Mouse (Mus musculus): ENCODE measurements around the gene Etfb. TPM values are rescaled to one million over a fixed set of nuclear protein-coding genes. Genes with fewer than 3 reads are reported as not detected.

Etfb gene
- polyA plus RNA-seq, 1 experiment from 2014 or later: 251 TPM

DNA sequence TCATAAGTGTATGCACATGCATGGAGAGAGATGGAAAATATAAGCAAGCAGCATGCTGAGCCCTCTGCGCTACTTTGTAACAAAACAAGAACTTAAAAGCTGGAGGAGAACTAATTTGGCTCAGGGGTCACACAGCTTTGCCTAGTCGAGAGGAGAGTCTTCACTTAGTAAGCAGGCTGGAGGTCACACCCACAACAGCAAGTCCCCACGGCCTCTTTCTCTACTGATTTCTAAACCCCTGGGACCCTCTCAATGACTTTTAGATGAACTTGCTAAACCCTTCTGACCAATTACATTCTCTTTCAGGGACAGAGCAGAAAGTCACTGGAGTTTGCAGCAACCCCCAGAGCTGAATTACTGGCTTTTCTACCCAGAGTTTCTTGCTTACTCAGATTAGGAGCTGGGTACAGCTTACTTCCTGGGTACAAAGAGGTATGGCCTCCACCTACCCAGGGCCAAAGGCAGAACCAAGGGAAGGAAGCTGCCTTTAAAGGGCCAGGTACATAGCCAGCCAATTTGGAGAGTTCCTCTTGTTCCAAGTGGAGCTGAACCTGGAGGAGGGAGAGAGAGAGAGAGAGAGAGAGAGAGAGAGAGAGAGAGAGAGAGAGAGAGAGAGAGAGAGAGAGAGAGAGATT lies 19.8 kb upstream of the Etfb start:
- ATAC-seq (ENCODE audit: insufficient number of reproducible peaks, low FRiP score, low TSS enrichment, low read depth) (no peak), DNase-seq (ENCODE audit: low spot score) (no peak)
- Histone ChIP-seq H3K4me3 (ENCODE audit: low read depth, low read length) (no peak overlapping the region), H3K4me1 (ENCODE audit: control insufficient read depth, insufficient read depth, low read length) (no peaks in the 10 kb centered on the region), H3K36me3 (ENCODE audit: control insufficient read depth, insufficient read depth, low read length) (no peaks in the 10 kb centered on the region), H3K9ac (ENCODE audit: low read length) (no peak overlapping the region), H3K4me2 (ENCODE audit: low read depth, severe bottlenecking) (no peak overlapping the region), H3K9me3 (ENCODE audit: control insufficient read depth, low read length) (no peaks in the 10 kb centered on the region), H3K27ac (replicated peaks; ENCODE audit: low read depth, low read length) (no peak overlapping the region), H3K27me3 (ENCODE audit: control insufficient read depth, insufficient read depth, low read length) (no peaks in the 10 kb centered on the region)
- 60% methylated on average over 3 of the region's 3 CpGs for WGBS

DNA sequence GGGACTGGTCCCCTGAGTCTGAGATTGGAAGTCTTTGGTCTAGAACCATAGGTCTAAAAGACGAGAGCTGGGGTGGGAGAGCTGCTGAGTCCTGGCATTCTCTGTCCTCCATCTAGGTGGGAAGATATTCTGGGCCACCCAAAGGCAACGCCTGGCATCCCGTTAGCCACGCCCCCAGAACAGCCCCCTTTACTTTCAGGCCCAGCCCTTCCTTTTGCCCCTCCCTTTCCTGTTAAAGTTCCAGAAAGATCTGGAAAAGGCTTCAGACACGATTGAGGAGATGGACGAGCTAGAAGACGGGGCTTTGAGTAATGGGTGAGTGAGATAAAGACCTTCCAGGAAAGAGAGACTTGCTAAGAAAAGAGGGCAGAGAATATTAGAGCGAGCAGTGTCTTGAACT lies 16.5 kb upstream of the Etfb start, which contains the start of gene Lim2:
Gene Lim2 (plus strand): TSS at position 265 of the 400 bp plus-strand sequence.
- Histone ChIP-seq H3K27ac (replicated peaks; ENCODE audit: low read depth, low read length) (no peak within 1 kb of the TSS), H3K9ac (ENCODE audit: low read length) (no peak within 1 kb of the TSS), H3K27me3 (ENCODE audit: control insufficient read depth, insufficient read depth, low read length) (no peaks in the 10 kb centered on the region), H3K36me3 (ENCODE audit: control insufficient read depth, insufficient read depth, low read length) (no peaks in the 10 kb centered on the region), H3K4me1 (ENCODE audit: control insufficient read depth, insufficient read depth, low read length) (no peaks in the 10 kb centered on the region), H3K4me3 (ENCODE audit: low read depth, low read length) (no peak within 1 kb of the TSS), H3K9me3 (ENCODE audit: control insufficient read depth, low read length) (no peaks in the 10 kb centered on the region), H3K4me2 (ENCODE audit: low read depth, severe bottlenecking) (no peak within 1 kb of the TSS)
- ATAC-seq (ENCODE audit: insufficient number of reproducible peaks, low FRiP score, low TSS enrichment, low read depth) (no peak), DNase-seq (ENCODE audit: low spot score) (no peak)
- 81% methylated on average over 8 of the region's 8 CpGs for WGBS

DNA sequence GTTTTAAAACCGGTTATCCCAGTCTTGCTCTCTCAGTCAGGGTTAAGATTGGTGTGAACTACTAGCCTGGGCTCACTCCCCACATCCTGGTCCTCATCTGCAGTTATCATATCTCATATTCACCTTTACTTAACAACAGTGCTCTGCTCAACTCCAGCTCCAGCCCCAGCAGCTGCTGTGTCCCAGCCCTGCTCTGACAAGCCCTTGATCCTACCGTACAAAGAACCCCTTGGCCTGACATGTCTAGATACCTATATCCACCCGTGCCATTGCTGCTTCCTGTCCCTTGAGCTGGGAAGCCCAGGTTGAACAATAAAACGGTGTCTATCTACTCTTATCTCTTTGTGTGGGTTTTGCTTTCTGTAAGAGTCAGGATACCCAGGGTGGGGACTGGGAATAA lies 14.4 kb upstream of the Etfb start:
- Histone ChIP-seq H3K4me3 (ENCODE audit: low read depth, low read length) (no peak overlapping the region), H3K36me3 (ENCODE audit: control insufficient read depth, insufficient read depth, low read length) (no peaks in the 10 kb centered on the region), H3K4me1 (ENCODE audit: control insufficient read depth, insufficient read depth, low read length) (no peaks in the 10 kb centered on the region), H3K4me2 (ENCODE audit: low read depth, severe bottlenecking) (no peak overlapping the region), H3K9me3 (ENCODE audit: control insufficient read depth, low read length) (no peaks in the 10 kb centered on the region), H3K27ac (replicated peaks; ENCODE audit: low read depth, low read length) (no peak overlapping the region), H3K27me3 (ENCODE audit: control insufficient read depth, insufficient read depth, low read length) (no peaks in the 10 kb centered on the region), H3K9ac (ENCODE audit: low read length) (no peak overlapping the region)
- WGBS: 62% methylated on average over 4 of the region's 4 CpGs
- ATAC-seq (ENCODE audit: insufficient number of reproducible peaks, low FRiP score, low TSS enrichment, low read depth) (no peak), DNase-seq (ENCODE audit: low spot score) (no peak)

DNA sequence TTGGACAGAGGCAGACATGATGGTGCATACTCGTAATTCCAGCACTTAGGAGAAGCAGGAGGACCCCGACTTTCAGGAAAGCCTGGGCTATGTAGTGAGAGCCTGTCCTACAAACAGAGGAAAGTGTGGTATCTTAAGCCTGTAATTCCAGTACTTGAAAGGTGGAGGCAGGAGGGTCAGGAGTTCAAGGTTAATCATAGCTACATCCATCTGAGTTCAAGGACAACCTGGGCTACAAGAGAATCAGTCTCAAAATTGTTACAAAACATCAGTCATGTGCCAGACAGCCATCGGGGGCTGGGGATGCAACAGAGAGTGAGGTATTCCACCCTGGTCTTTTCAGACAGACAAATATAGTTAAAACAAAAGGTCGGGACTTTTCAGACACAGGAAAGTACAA lies 11.0 kb upstream of the Etfb start:
- Histone ChIP-seq H3K9ac (ENCODE audit: low read length) (no peak overlapping the region), H3K4me2 (ENCODE audit: low read depth, severe bottlenecking) (no peak overlapping the region), H3K4me3 (ENCODE audit: low read depth, low read length) (no peak overlapping the region), H3K36me3 (ENCODE audit: control insufficient read depth, insufficient read depth, low read length) (no peaks in the 10 kb centered on the region), H3K9me3 (ENCODE audit: control insufficient read depth, low read length) (no peaks in the 10 kb centered on the region), H3K27me3 (ENCODE audit: control insufficient read depth, insufficient read depth, low read length) (no peaks in the 10 kb centered on the region), H3K27ac (replicated peaks; ENCODE audit: low read depth, low read length) (no peak overlapping the region), H3K4me1 (ENCODE audit: control insufficient read depth, insufficient read depth, low read length) (no peaks in the 10 kb centered on the region)
- no peak for ATAC-seq (ENCODE audit: insufficient number of reproducible peaks, low FRiP score, low TSS enrichment, low read depth)
- 81% methylated on average over 4 of the region's 4 CpGs for WGBS
- DNase-seq (ENCODE audit: low spot score): no peak

DNA sequence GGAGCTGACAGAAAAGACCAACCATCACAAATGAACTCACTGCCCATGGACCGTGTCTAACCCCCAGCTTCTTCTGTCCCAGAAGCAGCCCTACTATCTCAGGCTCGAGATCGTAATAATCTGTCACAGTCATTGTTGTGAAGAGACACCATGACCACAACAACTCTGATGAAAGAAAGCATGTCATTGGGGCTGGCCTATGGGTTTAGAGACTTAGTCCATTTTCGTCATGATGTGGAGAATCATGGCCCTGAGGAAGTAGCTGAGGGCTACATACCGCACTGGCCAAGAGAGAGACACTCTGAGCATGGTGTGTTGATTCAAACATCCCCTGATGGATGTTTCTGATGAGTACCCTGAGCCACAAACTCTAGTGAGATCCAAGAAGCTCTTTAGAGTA lies 9.2 kb upstream of the Etfb start:
- Histone ChIP-seq H3K4me2 (ENCODE audit: low read depth, severe bottlenecking) (no peak overlapping the region), H3K36me3 (ENCODE audit: control insufficient read depth, insufficient read depth, low read length) (no peaks in the 10 kb centered on the region), H3K9me3 (ENCODE audit: control insufficient read depth, low read length) (no peaks in the 10 kb centered on the region), H3K4me1 (ENCODE audit: control insufficient read depth, insufficient read depth, low read length) (no peaks in the 10 kb centered on the region), H3K27me3 (ENCODE audit: control insufficient read depth, insufficient read depth, low read length) (no peaks in the 10 kb centered on the region), H3K9ac (ENCODE audit: low read length) (no peak overlapping the region), H3K27ac (replicated peaks; ENCODE audit: low read depth, low read length) (no peak overlapping the region), H3K4me3 (ENCODE audit: low read depth, low read length) (no peak overlapping the region)
- ATAC-seq (ENCODE audit: insufficient number of reproducible peaks, low FRiP score, low TSS enrichment, low read depth) (no peak), DNase-seq (ENCODE audit: low spot score) (no peak)
- WGBS: 94% methylated on average over 5 of the region's 5 CpGs

DNA sequence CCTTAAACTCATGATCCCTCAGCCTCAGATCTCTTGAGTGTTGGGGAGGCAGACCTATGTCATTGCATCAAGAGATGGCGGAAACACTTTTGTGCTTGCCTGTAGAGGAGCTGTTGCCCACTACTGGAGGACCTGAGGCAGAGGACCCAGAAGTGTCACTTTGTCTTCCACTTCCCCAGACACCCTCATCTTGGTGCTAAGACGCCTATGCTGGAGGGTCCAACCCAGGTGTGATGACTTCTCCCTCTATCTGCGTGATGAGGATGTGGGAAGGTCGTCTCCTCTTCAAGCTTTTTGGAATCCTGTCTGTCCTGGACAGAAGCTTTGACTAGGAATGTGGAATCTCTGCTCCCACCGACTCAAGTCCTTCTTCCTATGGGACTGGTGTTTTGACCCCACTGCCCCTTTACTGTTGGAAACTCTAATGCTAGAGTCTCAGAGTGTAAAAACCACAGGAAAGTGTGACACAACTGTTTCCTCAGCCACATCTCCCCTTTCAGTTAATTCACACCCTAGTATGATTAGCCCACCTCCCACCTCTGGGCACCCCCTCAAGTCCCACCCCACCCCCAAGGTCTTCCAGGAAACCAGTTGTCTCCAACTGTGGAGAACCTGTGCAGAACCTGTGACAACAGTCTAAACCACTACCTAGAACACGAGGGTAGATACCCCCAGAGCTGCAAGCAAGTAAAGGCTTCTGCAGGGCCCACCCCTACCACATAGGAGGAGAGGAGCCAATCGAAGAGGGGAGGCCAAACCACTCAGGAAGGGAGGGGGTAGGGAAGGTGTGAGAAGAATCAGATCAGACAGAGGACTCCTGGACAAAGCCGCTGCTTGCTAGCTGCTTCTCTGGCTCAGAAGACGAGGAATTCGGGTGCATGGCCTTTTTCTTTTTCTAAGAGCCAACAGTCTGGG lies 7.3 kb upstream of the Etfb start, which contains the start of gene Nkg7:
Gene Nkg7 (plus strand): TSS at position 733 of the 915 bp plus-strand sequence.
- H3K27me3 ChIP-seq (ENCODE audit: control insufficient read depth, insufficient read depth, low read length): no peaks in the 10 kb centered on the region
- H3K4me2 ChIP-seq (ENCODE audit: low read depth, severe bottlenecking): no peak within 1 kb of the TSS
- H3K9me3 ChIP-seq (ENCODE audit: control insufficient read depth, low read length): no peaks in the 10 kb centered on the region
- no peaks in the 10 kb centered on the region for H3K36me3 ChIP-seq (ENCODE audit: control insufficient read depth, insufficient read depth, low read length)
- no peak within 1 kb of the TSS for H3K27ac ChIP-seq (replicated peaks; ENCODE audit: low read depth, low read length)
- no peaks in the 10 kb centered on the region for H3K4me1 ChIP-seq (ENCODE audit: control insufficient read depth, insufficient read depth, low read length)
- DNase-seq (ENCODE audit: low spot score): no peak
- no peak within 1 kb of the TSS for H3K4me3 ChIP-seq (ENCODE audit: low read depth, low read length)
- ATAC-seq (ENCODE audit: insufficient number of reproducible peaks, low FRiP score, low TSS enrichment, low read depth): no peak
- no peak within 1 kb of the TSS for H3K9ac ChIP-seq (ENCODE audit: low read length)
- 63% methylated on average over 10 of the region's 10 CpGs for whole genome bisulfite sequencing

DNA sequence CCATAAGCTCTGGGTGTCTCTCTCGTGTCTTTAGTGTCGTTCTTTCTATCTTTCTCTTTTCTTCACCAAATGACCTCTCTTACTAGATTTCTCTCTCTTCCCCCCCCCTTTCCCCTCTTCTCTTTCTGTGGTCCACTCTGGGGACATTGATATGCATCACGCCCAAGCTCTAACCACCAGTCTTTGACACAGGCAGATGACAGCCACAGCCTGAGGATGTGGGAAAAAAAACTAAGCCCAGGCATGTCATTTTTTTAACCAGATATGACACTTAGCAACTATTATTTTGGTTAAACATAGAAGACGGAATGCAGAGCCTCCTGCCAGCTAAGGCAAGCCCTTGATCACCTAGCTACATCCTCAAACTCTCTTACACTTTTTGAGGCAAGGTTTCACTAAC lies 5.3 kb upstream of the Etfb start:
- H3K27me3 ChIP-seq (ENCODE audit: control insufficient read depth, insufficient read depth, low read length): no peaks in the 10 kb centered on the region
- no peak overlapping the region for H3K27ac ChIP-seq (replicated peaks; ENCODE audit: low read depth, low read length)
- ATAC-seq (ENCODE audit: insufficient number of reproducible peaks, low FRiP score, low TSS enrichment, low read depth) (no peak), DNase-seq (ENCODE audit: low spot score) (no peak)
- no peak overlapping the region for H3K4me2 ChIP-seq (ENCODE audit: low read depth, severe bottlenecking)
- 82% methylated on average over 4 of the region's 4 CpGs for WGBS
- H3K4me1 ChIP-seq (ENCODE audit: control insufficient read depth, insufficient read depth, low read length): peaks cover 4% of the 10 kb centered on the region; the same call in 1 of the 2 replicates
- no peak overlapping the region for H3K4me3 ChIP-seq (ENCODE audit: low read depth, low read length)
- no peak overlapping the region for H3K9ac ChIP-seq (ENCODE audit: low read length)
- no peaks in the 10 kb centered on the region for H3K36me3 ChIP-seq (ENCODE audit: control insufficient read depth, insufficient read depth, low read length)
- no peaks in the 10 kb centered on the region for H3K9me3 ChIP-seq (ENCODE audit: control insufficient read depth, low read length)

DNA sequence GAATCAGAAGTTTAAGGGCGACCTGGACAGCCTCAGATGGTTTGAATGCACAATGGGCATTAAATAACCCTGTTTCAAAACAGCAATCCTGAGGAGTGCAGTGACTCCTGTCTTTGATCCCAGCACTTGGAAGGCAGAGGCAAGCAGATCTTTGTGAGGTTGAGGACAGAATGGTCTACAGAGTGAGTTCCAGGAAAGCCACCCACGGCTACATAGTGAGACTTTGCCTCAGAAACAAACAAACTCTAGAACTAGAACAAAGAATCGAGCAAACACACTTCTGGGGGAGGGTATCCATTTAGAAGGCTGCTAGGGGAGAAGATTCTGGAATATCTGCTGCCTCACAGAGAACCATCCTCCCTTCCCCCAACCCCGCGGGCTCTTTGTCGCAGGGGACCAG lies 3.4 kb upstream of the Etfb start, which contains the start of gene Cldnd2:
Gene Cldnd2 (plus strand): TSS at position 301 of the 400 bp plus-strand sequence.
- H3K36me3 ChIP-seq (ENCODE audit: control insufficient read depth, insufficient read depth, low read length): no peaks in the 10 kb centered on the region
- ATAC-seq (ENCODE audit: insufficient number of reproducible peaks, low FRiP score, low TSS enrichment, low read depth): no peak
- H3K4me2 ChIP-seq (ENCODE audit: low read depth, severe bottlenecking): no peak within 1 kb of the TSS
- WGBS: 78% methylated on average over 6 of the region's 6 CpGs
- H3K4me1 ChIP-seq (ENCODE audit: control insufficient read depth, insufficient read depth, low read length): peaks cover 7% of the 10 kb centered on the region; the same call in 1 of the 2 replicates
- no peaks in the 10 kb centered on the region for H3K27me3 ChIP-seq (ENCODE audit: control insufficient read depth, insufficient read depth, low read length)
- H3K4me3 ChIP-seq (ENCODE audit: low read depth, low read length): no peak within 1 kb of the TSS
- no peak within 1 kb of the TSS for H3K27ac ChIP-seq (replicated peaks; ENCODE audit: low read depth, low read length)
- no peak for DNase-seq (ENCODE audit: low spot score)
- H3K9ac ChIP-seq (ENCODE audit: low read length): no peak within 1 kb of the TSS
- H3K9me3 ChIP-seq (ENCODE audit: control insufficient read depth, low read length): no peaks in the 10 kb centered on the region
